Mouse (Mus musculus) embryo, embryonic 11 days (tissue): ENCODE results near the gene Spon2.

Source experiments
- DNase-seq: peaks from one replicate; pipeline ENCODE4 v3.0.0-alpha.2; 2015

Gene Spon2

GRCm38 (mm10) chr5:33218081-33218480, at the start of gene Spon2:
Spon2 (minus strand) TSS chr5:33218455.
- peak; percentile 58 for DNase-seq

- no peak for DNase-seq
Measured at GRCm38 (mm10) chr5:33254416-33254815, 36.2 kb upstream of the Spon2 start.

- no peak for DNase-seq
Measured at GRCm38 (mm10) chr5:33248186-33248585, 29.9 kb upstream of the Spon2 start.

- no peak for DNase-seq
Measured at GRCm38 (mm10) chr5:33247387-33247786, 29.1 kb upstream of the Spon2 start.

- DNase-seq: no peak
Measured at GRCm38 (mm10) chr5:33245701-33246100, 27.4 kb upstream of the Spon2 start.

- DNase-seq: no peak
Measured at GRCm38 (mm10) chr5:33244377-33244920, 26.2 kb upstream of the Spon2 start.

GRCm38 (mm10) chr5:33239934-33240333, 21.7 kb upstream of the Spon2 start:
- no peak for DNase-seq

GRCm38 (mm10) chr5:33239111-33239714, 21.0 kb upstream of the Spon2 start:
- DNase-seq: no peak

- DNase-seq: no peak
Measured at GRCm38 (mm10) chr5:33238256-33238645, 20.0 kb upstream of the Spon2 start.

GRCm38 (mm10) chr5:33237600-33238255, 19.5 kb upstream of the Spon2 start:
- no peak for DNase-seq

GRCm38 (mm10) chr5:33234391-33235031, 16.3 kb upstream of the Spon2 start:
- DNase-seq: no peak

- DNase-seq: no peak
Measured at GRCm38 (mm10) chr5:33232791-33233190, 14.5 kb upstream of the Spon2 start.

- no peak for DNase-seq
Measured at GRCm38 (mm10) chr5:33230285-33230684, 12.0 kb upstream of the Spon2 start.

GRCm38 (mm10) chr5:33228428-33228827, 10.2 kb upstream of the Spon2 start:
- no peak for DNase-seq

GRCm38 (mm10) chr5:33225673-33226072, 7.4 kb upstream of the Spon2 start:
- no peak for DNase-seq

- no peak for DNase-seq
Measured at GRCm38 (mm10) chr5:33224491-33224890, 6.2 kb upstream of the Spon2 start.

GRCm38 (mm10) chr5:33222841-33223744, 4.8 kb upstream of the Spon2 start:
- no peak for DNase-seq

GRCm38 (mm10) chr5:33222389-33222788, 4.1 kb upstream of the Spon2 start:
- DNase-seq: peak; percentile 41

- DNase-seq: no peak
Measured at GRCm38 (mm10) chr5:33220350-33221044, 2.2 kb upstream of the Spon2 start.

GRCm38 (mm10) chr5:33219831-33220230, 1.6 kb upstream of the Spon2 start:
- no peak for DNase-seq

GRCm38 (mm10) chr5:33218746-33219449, 643 bp upstream of the Spon2 start:
- DNase-seq: no peak

- DNase-seq: peak; percentile 22
Measured at GRCm38 (mm10) chr5:33217663-33218062, 592 bp downstream of the Spon2 start.
